Mouse (Mus musculus): Measurements from ENCODE around the gene Ints11. TPM values are rescaled to one million over a fixed set of nuclear protein-coding genes. Genes with fewer than 3 reads are reported as not detected.

The Ints11 gene
- total and polyA plus RNA-seq, 3 experiments = 77.1 to 103 (median 83.9) TPM

DNA sequence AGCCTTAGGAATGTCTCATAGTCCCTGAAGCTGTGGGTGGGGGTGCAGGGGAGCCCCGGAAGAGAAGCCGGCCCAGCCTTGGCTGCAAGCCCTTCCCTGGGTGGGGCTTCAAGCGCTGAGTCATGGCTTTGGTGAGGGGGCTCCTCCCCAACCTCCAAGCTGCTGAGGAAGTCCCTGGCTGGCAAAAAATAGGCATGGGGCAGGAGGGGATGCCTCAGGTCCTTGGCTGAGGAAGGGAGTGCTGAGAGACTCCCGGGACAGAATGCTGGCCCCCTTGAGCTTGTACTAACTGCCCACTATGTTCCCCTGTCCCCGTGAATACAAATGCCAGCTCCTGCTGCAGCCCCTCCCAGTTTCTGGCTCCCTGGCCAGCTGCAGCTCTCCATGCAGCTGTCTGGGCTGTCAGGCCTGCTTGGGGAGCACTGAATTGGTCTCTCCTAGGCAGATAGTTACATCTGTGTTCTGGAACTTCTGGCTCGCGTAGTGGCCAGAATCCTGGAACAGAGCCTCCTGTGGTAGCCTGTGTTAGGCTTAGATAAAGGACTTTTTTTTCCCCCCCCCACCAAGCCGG is 25.1 kb downstream of the Ints11 start:
- in situ Hi-C loops (cut with MboI; ENCODE audit: low pct_ligation_motif_present, low pct_unique_long_range_greater_than_20kb, low sequenced_read_pairs) (loop anchor here (5.0 kb wide), 1 partner anchor 48 kb away; the partner anchor contains the start of gene Ube2j2), dilution Hi-C loops (cut with MboI; ENCODE audit: extremely low pct_ligation_motif_present, extremely low pct_unique_long_range_greater_than_20kb, low sequenced_read_pairs) (no loop called here)
- TF ChIP-seq POLR2A (IDR thresholded peaks at IDR 0.05; ENCODE audit: low read depth, low read length) (no peak), KAT2A (IDR thresholded peaks at IDR 0.05; ENCODE audit: insufficient replicate concordance, low read length) (no peak), UBTF (IDR thresholded peaks at IDR 0.05; ENCODE audit: low read depth, low read length) (no peak), JUN (IDR thresholded peaks at IDR 0.05; ENCODE audit: insufficient read depth, low read depth, low read length) (no peak), MAX (IDR thresholded peaks at IDR 0.05; ENCODE audit: low read length) (no peak), ZMIZ1 (IDR thresholded peaks at IDR 0.05; ENCODE audit: low read depth, low read length) (no peak), ETS1 (conservative IDR thresholded peaks at IDR 0.05; ENCODE audit: low read depth, low read length) (no peak), POLR2AphosphoS2 (IDR thresholded peaks at IDR 0.05; ENCODE audit: low read depth, low read length) (no peak), ZNF384 (IDR thresholded peaks at IDR 0.05; ENCODE audit: low read depth, low read length) (no peak), SIN3A (IDR thresholded peaks at IDR 0.05; ENCODE audit: low read length) (no peak), EP300 (IDR thresholded peaks at IDR 0.05; ENCODE audit: low read length) (no peak)
- H3K79me2 ChIP-seq (replicated peaks; ENCODE audit: control insufficient read depth, extremely low read depth, insufficient read depth, poor library complexity, severe bottlenecking) = peaks cover 13% of the 10 kb centered on the region; the same call in 1 of the 2 replicates
- H3K27me3 ChIP-seq (replicated peaks) = no peaks in the 10 kb centered on the region
- H3K4me2 ChIP-seq (ENCODE audit: insufficient read depth, low read depth, poor library complexity, severe bottlenecking) = peak overlapping the region; percentile 70
- H3K27ac ChIP-seq (ENCODE audit: insufficient read depth, low read depth) = no peak overlapping the region
- peaks cover 28 to 54% of the 10 kb centered on the region in 2 experiments for H3K4me1 ChIP-seq (ENCODE audit: control insufficient read depth in 1 of 2, insufficient read depth in 2 of 2)
- peaks cover 17 to 43% of the 10 kb centered on the region in 2 experiments for H3K36me3 ChIP-seq (replicated peaks in 1 of 2; ENCODE audit: control insufficient read depth in 1 of 2, insufficient read depth in 1 of 2, low read length in 1 of 2)
- no peak for DNase-seq (ENCODE audit: extremely low read depth)
- H3K9me3 ChIP-seq (replicated peaks; ENCODE audit: low read length) = peaks cover 3% of the 10 kb centered on the region
- H3K9ac ChIP-seq (ENCODE audit: insufficient read depth, low read depth) = peak overlapping the region; percentile 23; the same call in 1 of the 2 replicates
- no peak overlapping the region for H3K4me3 ChIP-seq (replicated peaks in 1 of 3; ENCODE audit: low read depth in 2 of 3, low read length in 2 of 3, poor library complexity in 1 of 3)

DNA sequence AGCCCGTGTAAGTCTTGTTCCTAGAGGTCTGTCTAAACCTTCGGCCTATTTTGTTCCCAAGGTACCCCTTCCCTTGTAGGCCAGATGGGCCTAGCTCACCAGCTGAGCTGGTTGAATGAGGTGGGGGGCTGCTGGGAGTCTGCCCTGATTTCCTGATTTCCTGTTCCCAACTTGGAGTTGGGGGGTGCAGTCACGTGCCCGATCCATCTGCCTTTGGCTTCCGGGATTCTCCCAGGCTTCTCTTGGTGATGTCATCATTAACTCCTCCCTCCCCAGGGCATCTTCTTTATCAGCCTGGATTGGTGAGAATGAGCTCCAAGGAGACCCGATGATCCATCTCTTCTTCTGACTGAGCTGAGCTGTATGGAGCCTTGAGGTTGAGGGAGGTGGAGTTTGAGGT is 25.9 kb downstream of the Ints11 start:
- peaks cover 3% of the 10 kb centered on the region for H3K9me3 ChIP-seq (replicated peaks; ENCODE audit: low read length)
- peaks cover 28 to 46% of the 10 kb centered on the region in 2 experiments for H3K4me1 ChIP-seq (ENCODE audit: control insufficient read depth in 1 of 2, insufficient read depth in 2 of 2)
- no peak overlapping the region for H3K4me3 ChIP-seq (replicated peaks in 1 of 3; ENCODE audit: low read depth in 2 of 3, low read length in 2 of 3, poor library complexity in 1 of 3)
- no peaks in the 10 kb centered on the region for H3K27me3 ChIP-seq (replicated peaks)
- H3K36me3 ChIP-seq (replicated peaks in 1 of 2; ENCODE audit: control insufficient read depth in 1 of 2, insufficient read depth in 1 of 2, low read length in 1 of 2) = peaks cover 21 to 43% of the 10 kb centered on the region in 2 experiments
- TF ChIP-seq SMC3 (IDR thresholded peaks at IDR 0.05; ENCODE audit: low read depth, low read length) (no peak), MAX (IDR thresholded peaks at IDR 0.05; ENCODE audit: low read length) (no peak), POLR2AphosphoS2 (IDR thresholded peaks at IDR 0.05; ENCODE audit: low read depth, low read length) (no peak), MAFK (IDR thresholded peaks at IDR 0.05; ENCODE audit: insufficient replicate concordance, low read length) (no peak), EP300 (IDR thresholded peaks at IDR 0.05; ENCODE audit: low read length) (no peak), JUN (IDR thresholded peaks at IDR 0.05; ENCODE audit: insufficient read depth, low read depth, low read length) (no peak), E2F4 (IDR thresholded peaks at IDR 0.05; ENCODE audit: insufficient replicate concordance, low read depth, low read length) (no peak), SIN3A (IDR thresholded peaks at IDR 0.05; ENCODE audit: low read length) (no peak), GABPA (IDR thresholded peaks at IDR 0.05; ENCODE audit: insufficient replicate concordance, low read depth, low read length) (no peak), MAZ (IDR thresholded peaks at IDR 0.05; ENCODE audit: low read depth, low read length) (no peak), ELF1 (IDR thresholded peaks at IDR 0.05; ENCODE audit: low read depth, low read length) (no peak), KAT2A (IDR thresholded peaks at IDR 0.05; ENCODE audit: insufficient replicate concordance, low read length) (no peak), HCFC1 (IDR thresholded peaks at IDR 0.05; ENCODE audit: low read depth, low read length) (no peak), RCOR1 (conservative IDR thresholded peaks at IDR 0.05; ENCODE audit: low read depth, low read length) (no peak), BHLHE40 (IDR thresholded peaks at IDR 0.05; ENCODE audit: low read depth, low read length) (no peak), CHD1 (IDR thresholded peaks at IDR 0.05; ENCODE audit: low read depth, low read length) (no peak), ZC3H11A (IDR thresholded peaks at IDR 0.05; ENCODE audit: low read depth, low read length) (no peak), JUND (conservative IDR thresholded peaks at IDR 0.05; ENCODE audit: low read depth, low read length) (no peak), MXI1 (IDR thresholded peaks at IDR 0.05; ENCODE audit: low read depth, low read length) (no peak)
- in situ Hi-C loops (cut with MboI; ENCODE audit: low pct_ligation_motif_present, low pct_unique_long_range_greater_than_20kb, low sequenced_read_pairs) = no loop called here
- peaks cover 13% of the 10 kb centered on the region; the same call in 1 of the 2 replicates for H3K79me2 ChIP-seq (replicated peaks; ENCODE audit: control insufficient read depth, extremely low read depth, insufficient read depth, poor library complexity, severe bottlenecking)
- H3K9ac ChIP-seq (ENCODE audit: insufficient read depth, low read depth) = no peak overlapping the region
- dilution Hi-C loops (cut with MboI; ENCODE audit: extremely low pct_ligation_motif_present, extremely low pct_unique_long_range_greater_than_20kb, low sequenced_read_pairs) = no loop called here
- DNase-seq (ENCODE audit: extremely low read depth) = no peak
- no peak overlapping the region for H3K27ac ChIP-seq (ENCODE audit: insufficient read depth, low read depth)
- H3K4me2 ChIP-seq (ENCODE audit: insufficient read depth, low read depth, poor library complexity, severe bottlenecking) = no peak overlapping the region

Measured in CH12.LX (cell line).